Mouse (Mus musculus) kidney, embryonic 16.5 days (tissue): ENCODE results near the gene Rsph6a. TPM values are rescaled to one million over a fixed set of nuclear protein-coding genes. Genes with fewer than 3 reads are reported as not detected.

Experiments
- microRNA-seq: library from miRNA; unstranded; fragments of <30 nt; microRNA quantifications from one replicate; pipeline ENCODE4, GENCODE M21; 2016
- polyA plus RNA-seq: library from polyadenylated mRNA; unstranded; fragments of >200 nt; fragmentation: Nextera tagmentation; extraction: Ambion mirVana; gene quantifications from 2 replicates; pipeline ENCODE4 v1.2.1, GENCODE M21; 2015

Gene Rsph6a
- polyA plus RNA-seq, 1 experiment from 2014 or later: not detected

Small RNA genes within 50 kb of the gene (microRNA-seq; reads per million reads assigned to microRNA genes)
- 0.47 reads per million for gene Mir3100

Other genes with a start within 250 kb of the Rsph6a start
- gene Psg17, start 233.1 kb upstream of the Rsph6a start, polyA plus RNA-seq: not detected in 2 replicates
- gene Mill2, start 214.7 kb upstream of the Rsph6a start, polyA plus RNA-seq: 1.4 and 1.6 TPM in 2 replicates
- gene Pglyrp1, start 183.4 kb upstream of the Rsph6a start, polyA plus RNA-seq: 1.8 TPM in 2 replicates
- 30.8 and 31.7 TPM in 2 replicates for gene Ccdc61, start 144.3 kb upstream of the Rsph6a start, polyA plus RNA-seq
- 0.67 and 0.77 TPM in 2 replicates for gene Nova2, start 128.8 kb upstream of the Rsph6a start, polyA plus RNA-seq
- not detected in 2 replicates for gene Nanos2, start 67.3 kb upstream of the Rsph6a start, polyA plus RNA-seq
- gene Mypop, start 63.4 kb upstream of the Rsph6a start, polyA plus RNA-seq: 3.3 and 4.0 TPM in 2 replicates
- gene Irf2bp1, start 50.6 kb upstream of the Rsph6a start, polyA plus RNA-seq: 21.4 and 23.5 TPM in 2 replicates
- 0.35 and 0.75 TPM in 2 replicates for gene Foxa3, start 31.2 kb upstream of the Rsph6a start, polyA plus RNA-seq
- gene Sympk, start 30.3 kb upstream of the Rsph6a start, polyA plus RNA-seq: 34.0 and 35.6 TPM in 2 replicates
- gene Dmwd, start 21.5 kb downstream of the Rsph6a start, polyA plus RNA-seq: 15.5 and 16.8 TPM in 2 replicates
- gene Dmpk, start 29.2 kb downstream of the Rsph6a start, polyA plus RNA-seq: 17.2 and 27.5 TPM in 2 replicates
- gene Six5, start 39.9 kb downstream of the Rsph6a start, polyA plus RNA-seq: 9.5 and 10.5 TPM in 2 replicates
- 3.2 and 4.3 TPM in 2 replicates for gene Gm4969, start 63.7 kb downstream of the Rsph6a start, polyA plus RNA-seq
- 18.4 and 20.3 TPM in 2 replicates for gene Fbxo46, start 65.2 kb downstream of the Rsph6a start, polyA plus RNA-seq
- gene Qpctl, start 94.6 kb downstream of the Rsph6a start, polyA plus RNA-seq: 15.1 and 16.1 TPM in 2 replicates
- gene Snrpd2, start 95.0 kb downstream of the Rsph6a start, polyA plus RNA-seq: 137 and 141 TPM in 2 replicates
- gene Gipr, start 111.4 kb downstream of the Rsph6a start, polyA plus RNA-seq: 0.37 and 0.60 TPM in 2 replicates
- gene Eml2, start 121.7 kb downstream of the Rsph6a start, polyA plus RNA-seq: 12.0 and 14.5 TPM in 2 replicates
- 4.0 and 4.3 TPM in 2 replicates for gene Gpr4, start 157.8 kb downstream of the Rsph6a start, polyA plus RNA-seq
- gene Opa3, start 173.6 kb downstream of the Rsph6a start, polyA plus RNA-seq: 42.9 and 44.6 TPM in 2 replicates
- 81.0 and 86.9 TPM in 2 replicates for gene Vasp, start 217.1 kb downstream of the Rsph6a start, polyA plus RNA-seq
- gene Ppm1n, start 225.4 kb downstream of the Rsph6a start, polyA plus RNA-seq: 0.22 TPM in 1 of 2 replicates, not detected in the other
- gene Rtn2, start 227.9 kb downstream of the Rsph6a start, polyA plus RNA-seq: 8.0 and 9.4 TPM in 2 replicates